Mouse (Mus musculus) megakaryocyte-erythroid progenitor cell, adult 5-6 weeks (primary cell): ENCODE data around the gene Akap17b. TPM values are rescaled to one million over a fixed set of nuclear protein-coding genes. Genes with fewer than 3 reads are reported as not detected.
"Not testable (repeated sequence)": the region's sequence is repeated elsewhere in the genome, so short reads cannot be mapped to it uniquely, and the experiment has no call there.

Experiments
- ATAC-seq: replicated peaks from 2 replicates; pipeline ENCODE4 v1.8.0; 2016; ENCODE audit warnings: mild to moderate bottlenecking, inconsistent platforms; ENCODE audit not compliant: severe bottlenecking, poor library complexity, low FRiP score, low TSS enrichment
- total RNA-seq, 2 experiments: library from RNA; stranded (forward) in 1 of 2; stranded (reverse) in 1 of 2; fragments of 200-1000, 215-1000 nt in 1 of 2; fragments of >200 nt in 1 of 2; fragmentation: Nextera tagmentation in 1 of 2; gene quantifications; 2 replicates each; pipeline ENCODE4 v1.2.3; 2014 to 2017

Gene Akap17b
- total RNA-seq (2014; fragmentation: Nextera tagmentation) (2.1 and 2.6 TPM in 2 replicates), total RNA-seq (2017) (6.8 and 11.8 TPM in 2 replicates)

GRCm38 (mm10) chrX:36644657-36645551 lies at the start of gene Akap17b:
Akap17b (minus strand) TSS chrX:36645395.
- ATAC-seq: peak; percentile 99

DNA sequence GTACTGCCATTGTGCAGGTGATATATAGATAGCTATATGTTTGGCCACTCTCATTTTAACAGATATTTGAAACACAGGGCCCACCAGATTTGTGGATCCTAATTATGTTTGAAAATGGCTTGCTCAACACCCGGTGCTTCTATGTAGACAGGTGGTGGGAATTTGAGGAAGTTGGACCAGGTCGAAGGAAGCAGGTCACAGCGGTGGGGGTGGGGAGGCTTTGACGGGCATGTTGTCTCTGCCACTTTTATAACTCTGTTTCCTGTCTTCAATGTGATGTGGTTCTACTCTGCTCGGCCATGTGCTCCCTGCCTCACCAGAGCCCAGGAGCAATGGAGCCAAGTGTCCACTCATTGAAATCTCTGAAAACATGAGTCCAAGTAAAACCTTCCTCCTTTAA lies 46.2 kb upstream of the Akap17b start:
- ATAC-seq: no peak

DNA sequence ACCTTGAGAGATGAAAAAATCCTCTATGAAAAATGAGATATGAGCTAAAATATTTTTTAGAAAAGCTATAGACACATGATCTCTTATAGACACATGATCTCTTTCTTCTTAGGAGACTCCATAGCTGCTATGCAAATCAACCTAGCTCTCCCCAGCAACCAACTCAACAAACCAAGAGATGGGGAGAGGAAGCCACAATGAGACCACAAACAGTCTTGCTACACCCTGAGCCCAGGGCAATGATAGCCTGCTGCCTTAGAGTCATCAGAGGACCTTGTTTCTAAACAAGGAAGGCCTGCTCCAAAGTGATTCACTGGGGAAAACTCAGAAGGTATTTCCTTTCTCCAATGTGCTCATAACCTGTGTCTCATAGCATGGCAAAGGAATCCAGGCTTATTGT lies 44.5 kb upstream of the Akap17b start:
- no peak for ATAC-seq

GRCm38 (mm10) chrX:36676836-36677235 lies 31.6 kb upstream of the Akap17b start:
- no peak for ATAC-seq

- no peak for ATAC-seq
Measured at GRCm38 (mm10) chrX:36672708-36673107, 27.5 kb upstream of the Akap17b start.

GRCm38 (mm10) chrX:36640046-36640445 lies 5.1 kb downstream of the Akap17b start:
- no peak for ATAC-seq

GRCm38 (mm10) chrX:36630771-36631170 lies 14.4 kb downstream of the Akap17b start:
- no peak for ATAC-seq

- ATAC-seq: no peak
Measured at GRCm38 (mm10) chrX:36628102-36628501, 17.1 kb downstream of the Akap17b start.

DNA sequence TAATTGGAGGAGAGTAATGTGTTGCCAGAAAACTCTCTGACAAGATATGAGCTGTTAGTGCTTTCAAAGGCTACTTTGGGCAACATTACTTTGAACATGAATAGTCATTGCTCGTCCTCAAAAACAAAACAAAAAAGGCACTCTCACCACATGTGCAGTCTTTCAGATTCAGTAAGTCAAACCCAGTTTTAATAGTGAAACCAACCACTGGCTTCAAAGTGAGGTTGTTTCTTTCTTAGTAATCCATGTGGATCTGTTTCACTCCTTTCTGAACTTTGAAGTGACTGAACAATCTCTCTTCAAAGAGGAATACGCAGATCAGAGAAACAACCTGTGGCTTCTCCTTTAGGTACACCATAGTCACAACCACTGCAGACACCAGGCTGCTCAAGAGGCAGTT lies 36.1 kb downstream of the Akap17b start:
- ATAC-seq: no peak

GRCm38 (mm10) chrX:36604040-36604439 lies 41.2 kb downstream of the Akap17b start:
- ATAC-seq: peak; percentile 63; the same call in 1 of the 2 replicates

DNA sequence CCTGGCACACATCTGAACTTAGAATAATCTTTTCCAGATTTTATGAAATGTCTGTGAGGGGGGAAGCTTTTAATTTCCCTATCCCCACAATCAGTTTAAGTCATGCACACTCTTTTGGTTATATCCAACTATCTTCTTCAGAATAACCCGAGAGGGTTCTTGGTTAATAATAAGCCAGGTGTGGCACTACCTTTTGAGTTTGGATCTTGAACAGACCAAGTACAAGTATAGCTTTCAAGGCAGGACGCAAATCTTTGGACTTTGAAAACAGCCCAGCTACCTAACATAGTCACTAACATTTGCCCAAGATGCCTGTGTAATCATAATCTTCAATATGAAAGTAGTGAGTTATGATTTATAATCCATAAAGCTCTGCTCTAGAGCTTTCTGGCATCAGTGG lies 42.3 kb downstream of the Akap17b start:
- no peak for ATAC-seq

- ATAC-seq: peak; percentile 44; the same call in 1 of the 2 replicates
Measured at GRCm38 (mm10) chrX:36600066-36600465, 45.1 kb downstream of the Akap17b start.

GRCm38 (mm10) chrX:36599656-36600055 lies 45.5 kb downstream of the Akap17b start:
- ATAC-seq: peak; percentile 28; the same call in 1 of the 2 replicates

GRCm38 (mm10) chrX:36598861-36599344 lies 46.3 kb downstream of the Akap17b start:
- ATAC-seq: 0 out of 2 replicates have a peak, but pooled peaks have one; percentile 17

- peak; percentile 55 for ATAC-seq
Measured at GRCm38 (mm10) chrX:36598390-36598810, 46.8 kb downstream of the Akap17b start.

- ATAC-seq: peak; percentile 88
Measured at GRCm38 (mm10) chrX:36597707-36598389, 47.3 kb downstream of the Akap17b start, which contains the start of gene Pgrmc1. Pgrmc1 (plus strand) TSS chrX:36598206.

GRCm38 (mm10) chrX:36596483-36597120 lies 48.6 kb downstream of the Akap17b start:
- not testable (repeated sequence) for ATAC-seq

DNA sequence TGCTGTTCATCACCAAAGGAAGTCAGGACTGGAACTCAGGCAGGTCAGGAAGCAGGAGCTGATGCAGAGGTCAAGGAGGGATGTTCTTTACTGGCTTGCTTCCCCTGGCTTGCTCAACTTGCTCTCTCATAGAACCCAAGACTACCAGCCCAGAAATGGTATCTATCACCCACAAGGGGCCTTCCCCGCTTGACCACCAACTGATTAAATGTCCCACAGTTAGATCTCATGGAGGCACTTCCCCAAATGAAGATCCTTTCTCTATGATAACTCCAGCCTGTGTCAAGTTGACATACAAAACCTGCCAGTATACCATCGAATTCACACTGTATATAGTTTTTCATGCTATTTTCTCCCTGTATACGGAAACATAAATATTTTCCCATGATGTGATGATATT lies 49.9 kb downstream of the Akap17b start:
- ATAC-seq: no peak

- ATAC-seq: no peak
Measured at GRCm38 (mm10) chrX:36591539-36591938, 53.7 kb downstream of the Akap17b start.

DNA sequence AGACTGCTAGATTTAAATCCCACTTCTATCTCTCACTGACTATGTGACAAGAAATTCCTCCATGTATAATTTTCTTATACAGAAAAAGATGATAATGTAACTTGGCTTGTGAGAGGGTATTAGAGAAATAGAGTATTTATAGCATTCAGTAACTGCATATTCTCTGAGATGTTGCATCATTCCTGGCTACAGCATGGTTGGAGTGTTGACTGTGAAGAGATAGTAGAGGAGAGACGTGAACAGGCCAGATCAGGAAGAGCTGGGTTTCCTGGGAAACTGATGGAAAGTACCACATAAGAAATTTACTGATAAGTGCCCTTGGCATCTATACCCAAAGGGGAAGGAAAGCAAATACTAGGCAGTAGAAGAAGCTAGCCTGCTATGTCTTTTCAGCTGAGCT lies 54.1 kb downstream of the Akap17b start:
- ATAC-seq: no peak
